Mouse (Mus musculus) brain, embryonic 14.5 days (tissue): ENCODE measurements around the gene Ano10.

ENCODE experiments used
- CTCF ChIP-seq: fragments of 200-500 bp; IDR thresholded peaks from 2 replicates; pipeline ENCODE4 v1.5.1; 2012; ENCODE audit warnings: inconsistent platforms, mild to moderate bottlenecking, moderate library complexity, borderline replicate concordance; ENCODE audit not compliant: insufficient read depth, insufficient read length; ENCODE audit errors: extremely low read depth
- POLR2A ChIP-seq: fragments of 200-500 bp; IDR thresholded peaks from 2 replicates; pipeline ENCODE4 v1.6.1; 2012; ENCODE audit warnings: mild to moderate bottlenecking, inconsistent platforms, borderline replicate concordance; ENCODE audit not compliant: poor library complexity, insufficient read depth, insufficient read length, severe bottlenecking; ENCODE audit errors: extremely low read depth

- TF ChIP-seq CTCF (no peak), POLR2A (no peak)
Observed at GRCm38 (mm10) chr9:122328199-122328598, 34.0 kb upstream of the Ano10 start.
